Mouse (Mus musculus) layer of hippocampus, adult 8-10 months (tissue): ENCODE results near the gene Mchr1. TPM values are rescaled to one million over a fixed set of nuclear protein-coding genes. Genes with fewer than 3 reads are reported as not detected.
"Not testable (repeated sequence)": the region's sequence is repeated elsewhere in the genome, so short reads cannot be mapped to it uniquely, and the experiment has no call there.

ENCODE experiments used
- DNase-seq, 2 experiments: peaks; one replicate each; pipeline ENCODE4 v3.0.0; 2022; ENCODE audit warnings: low spot score in 2 of 2
- total RNA-seq, 4 experiments: library from RNA; stranded (reverse); gene quantifications; 2 replicates each; pipeline ENCODE4 v1.2.4; 2022

Mchr1 gene
- total RNA-seq: 10 to 100 TPM; 19.3 to 25.1 (median 24.3) TPM

GRCm38 (mm10) chr15:81235086-81235920 lies at the start of gene Mchr1:
Gene Mchr1 (plus strand): TSS chr15:81235499.
- peak; percentile 65 to 70 for DNase-seq

GRCm38 (mm10) chr15:81189061-81189460 lies 46.2 kb upstream of the Mchr1 start:
- DNase-seq: no peak

GRCm38 (mm10) chr15:81190011-81190629 lies 45.2 kb upstream of the Mchr1 start:
- no peak for DNase-seq

GRCm38 (mm10) chr15:81190630-81191178 lies 44.6 kb upstream of the Mchr1 start, which contains the start of gene Mrtfa:
Gene Mrtfa (minus strand): TSS chr15:81190757.
- DNase-seq: peak; percentile 100

- no peak for DNase-seq
These were observed 44.0 kb upstream of the Mchr1 start for GRCm38 (mm10) chr15:81191303-81191702.

- no peak for DNase-seq
These were observed 43.0 kb upstream of the Mchr1 start for GRCm38 (mm10) chr15:81192316-81192715.

- no peak for DNase-seq
These were observed 42.4 kb upstream of the Mchr1 start for GRCm38 (mm10) chr15:81192858-81193257.

- no peak for DNase-seq
These were observed 40.5 kb upstream of the Mchr1 start for GRCm38 (mm10) chr15:81194791-81195190.

GRCm38 (mm10) chr15:81195447-81195846 lies 39.9 kb upstream of the Mchr1 start:
- no peak for DNase-seq

- no peak for DNase-seq
These were observed 38.1 kb upstream of the Mchr1 start for GRCm38 (mm10) chr15:81197197-81197596.

GRCm38 (mm10) chr15:81198447-81198846 lies 36.9 kb upstream of the Mchr1 start:
- no peak for DNase-seq

- peak in 1 of 2 experiments; percentile 60 for DNase-seq
These were observed 35.8 kb upstream of the Mchr1 start for GRCm38 (mm10) chr15:81199372-81199959.

- DNase-seq: no peak
These were observed 32.8 kb upstream of the Mchr1 start for GRCm38 (mm10) chr15:81202462-81202861.

- no peak for DNase-seq
These were observed 24.8 kb upstream of the Mchr1 start for GRCm38 (mm10) chr15:81210496-81210895.

GRCm38 (mm10) chr15:81212976-81213375 lies 22.3 kb upstream of the Mchr1 start:
- no peak for DNase-seq

- DNase-seq: peak; percentile 58 to 66
These were observed 18.2 kb upstream of the Mchr1 start for GRCm38 (mm10) chr15:81216906-81217653.

- DNase-seq: no peak
These were observed 16.2 kb upstream of the Mchr1 start for GRCm38 (mm10) chr15:81219054-81219453.

- DNase-seq: not testable (repeated sequence)
These were observed 15.2 kb upstream of the Mchr1 start for GRCm38 (mm10) chr15:81220051-81220450.

- DNase-seq: no peak
These were observed 13.9 kb upstream of the Mchr1 start for GRCm38 (mm10) chr15:81221446-81221845.

GRCm38 (mm10) chr15:81225016-81225415 lies 10.3 kb upstream of the Mchr1 start:
- DNase-seq: no peak

GRCm38 (mm10) chr15:81225732-81226131 lies 9.6 kb upstream of the Mchr1 start:
- DNase-seq: no peak
